Mouse (Mus musculus): ENCODE measurements around the gene Gsc.
A peak's percentile ranks its signal among the peaks of the same experiment; 100 is the strongest.
"Not testable (repeated sequence)": the region's sequence is repeated elsewhere in the genome, so short reads cannot be mapped to it uniquely, and the experiment has no call there.

The Gsc gene

DNA sequence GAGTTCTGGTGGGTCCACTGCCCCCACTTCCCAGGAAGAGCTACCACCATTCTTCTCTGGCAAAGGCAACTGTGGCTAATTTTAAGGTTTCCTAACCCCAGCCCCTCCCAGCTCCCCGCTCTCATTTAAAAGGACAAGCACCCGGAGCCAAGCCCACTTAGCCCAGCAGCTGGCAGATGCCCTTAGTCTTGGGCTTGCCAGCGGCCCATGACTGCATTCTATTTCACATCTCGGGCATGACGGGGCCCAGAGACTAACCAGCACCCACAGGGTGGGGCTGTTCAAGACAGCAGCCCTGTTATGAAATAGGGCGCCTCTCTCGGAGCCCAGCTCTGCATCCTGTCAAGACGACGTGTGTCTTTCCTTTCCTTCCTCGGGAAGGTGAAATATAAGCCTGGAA is 22.9 kb downstream of the Gsc start:
- no peak for DNase-seq

DNA sequence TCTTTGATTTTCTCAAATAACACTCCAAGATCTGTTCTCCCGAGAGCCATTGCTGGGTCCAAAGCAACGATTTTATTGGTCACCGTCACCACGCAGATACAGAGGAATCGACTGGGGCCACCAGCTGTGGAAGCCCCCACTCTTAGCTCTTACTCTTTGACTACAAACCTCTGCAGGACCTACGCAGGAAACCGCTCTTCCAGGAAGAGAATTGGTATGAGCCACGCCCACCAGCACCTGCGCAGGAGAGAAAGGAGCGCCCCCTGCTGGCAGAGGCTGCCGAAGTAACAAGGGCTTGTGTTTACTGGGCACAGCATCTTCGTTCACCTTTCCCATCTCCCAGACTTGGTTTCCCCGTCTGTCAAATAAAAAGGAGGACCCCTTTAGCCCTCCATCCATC is 25.0 kb downstream of the Gsc start:
- DNase-seq: peak; percentile 48

DNA sequence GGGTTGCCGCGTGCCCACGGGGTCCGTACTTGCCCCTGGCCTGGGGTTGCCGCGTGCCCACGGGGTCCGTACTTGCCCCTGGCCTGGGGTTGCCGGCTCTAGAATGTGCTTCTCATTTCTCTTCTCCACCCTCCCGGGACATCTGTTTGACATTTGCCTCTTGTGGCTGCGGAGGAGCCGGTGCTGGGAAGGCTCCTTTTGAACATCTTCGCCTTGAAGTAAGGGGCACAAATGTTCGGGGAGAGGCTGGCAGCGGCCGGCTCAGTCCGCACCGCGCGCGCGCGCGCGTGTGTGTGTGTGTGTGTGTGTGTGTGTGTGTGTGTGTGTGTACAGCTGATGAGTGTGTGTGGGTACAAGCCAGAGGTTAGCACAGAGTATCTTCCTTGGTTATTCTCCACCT is 26.1 kb downstream of the Gsc start:
- DNase-seq: not testable (repeated sequence)

- no peak for DNase-seq
These were observed 29.4 kb downstream of the Gsc start for GRCm38 (mm10) chr12:104443716-104444115.

GRCm38 (mm10) chr12:104440087-104440760 is 32.9 kb downstream of the Gsc start:
- DNase-seq: peak; percentile 58 to 63

DNA sequence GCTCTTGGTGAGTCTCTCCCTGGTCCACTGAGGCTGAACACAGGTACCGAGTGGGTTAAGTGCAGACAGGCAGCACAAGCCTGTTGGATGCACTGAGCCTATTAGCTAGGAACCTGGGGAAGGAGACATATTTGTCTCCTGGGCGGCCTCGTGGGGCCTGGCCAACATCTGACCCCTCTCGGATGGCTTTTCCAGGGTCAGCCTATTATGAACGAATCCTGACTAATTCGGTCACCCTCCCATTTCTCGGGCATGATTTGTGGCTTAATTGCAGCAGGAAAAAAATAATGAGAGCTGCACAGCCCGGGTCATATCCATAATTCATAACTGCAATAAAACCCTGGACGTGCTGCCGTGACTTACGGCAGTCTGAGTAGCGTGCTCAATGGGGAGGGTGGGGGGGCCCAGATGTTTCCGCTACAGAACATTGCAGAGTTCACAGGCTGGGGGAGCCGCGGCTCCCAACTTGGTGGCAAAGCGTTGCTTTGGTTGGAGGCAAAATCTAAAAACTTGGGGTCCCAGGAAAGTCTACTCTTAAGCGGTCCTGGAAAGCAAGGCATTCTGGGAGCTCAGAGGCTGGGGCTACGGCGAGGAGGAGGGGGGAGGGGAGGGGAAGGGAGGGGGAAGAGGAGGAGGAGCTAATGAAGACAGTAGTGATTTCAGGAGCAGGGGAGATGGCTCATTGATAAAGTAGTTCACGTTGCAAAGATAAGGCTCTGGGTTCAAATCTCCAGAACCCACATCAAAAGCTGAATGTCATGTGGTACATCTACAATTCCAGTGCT is 39.0 kb downstream of the Gsc start:
- no peak for DNase-seq

- DNase-seq: no peak
These were observed 39.9 kb downstream of the Gsc start for GRCm38 (mm10) chr12:104433214-104433613.

DNA sequence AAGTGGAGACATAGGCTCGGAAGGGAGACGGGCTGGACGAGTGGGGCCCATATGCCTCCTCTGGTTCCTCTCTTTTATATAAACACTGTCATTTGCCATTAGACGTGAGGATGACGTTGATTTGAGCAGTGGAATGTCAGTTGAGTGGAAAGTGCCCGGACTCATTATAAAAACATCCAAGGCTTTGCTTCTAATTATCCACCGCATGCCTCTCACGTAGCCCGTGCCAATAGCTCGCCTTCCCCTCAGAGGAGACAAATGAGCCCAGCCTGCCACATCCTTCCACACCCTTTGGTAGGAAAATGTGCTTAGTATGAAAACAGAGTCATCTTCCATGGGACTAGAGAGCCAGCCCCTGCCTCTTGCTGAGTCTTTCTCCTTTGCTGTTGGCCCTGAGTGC is 41.8 kb downstream of the Gsc start:
- DNase-seq: no peak

- DNase-seq: peak; percentile 32 to 37
These were observed 46.2 kb downstream of the Gsc start for GRCm38 (mm10) chr12:104426915-104427314.

- no peak for DNase-seq
These were observed 47.5 kb downstream of the Gsc start for GRCm38 (mm10) chr12:104425591-104425990.

DNA sequence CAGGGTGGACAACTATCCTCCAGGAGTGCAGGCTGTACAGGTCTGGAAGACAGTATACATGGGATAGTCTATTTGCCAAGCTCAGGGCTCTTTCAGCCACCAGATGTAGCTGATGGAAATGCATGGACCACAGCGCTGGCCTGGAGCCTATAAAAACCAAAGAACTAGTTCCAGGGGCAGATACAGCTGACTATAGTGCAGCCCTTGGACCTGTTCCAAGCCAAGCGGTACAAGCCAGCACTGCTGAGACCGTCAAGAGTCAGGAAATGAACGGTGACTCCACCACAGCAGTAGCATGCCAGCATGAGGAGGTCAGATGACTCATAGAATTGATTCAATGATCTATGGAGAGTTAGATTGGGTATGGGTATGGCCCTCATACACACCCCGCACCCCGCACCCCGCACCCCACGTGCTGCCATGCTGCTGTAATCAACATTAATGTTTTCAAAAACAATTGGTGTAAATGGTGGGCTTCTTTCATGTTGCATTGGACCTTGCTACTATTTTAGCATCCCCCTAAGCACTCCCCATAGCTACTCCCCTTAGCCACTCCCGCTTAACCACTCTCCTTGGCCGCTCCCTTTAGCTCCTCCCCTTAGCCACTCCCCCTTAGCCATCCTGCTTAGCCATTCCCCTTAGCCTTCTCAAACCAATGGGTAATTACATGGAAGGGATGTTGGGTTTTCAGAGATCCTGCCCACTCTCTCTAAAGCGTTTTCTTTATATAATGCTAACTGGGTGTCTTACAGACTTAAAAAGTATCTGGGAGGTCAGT is 50.3 kb downstream of the Gsc start:
- no peak for DNase-seq

Measured in B cell, adult 2 months (primary cell).